27 mouse cellular contexts compared by ENCODE assay signal in the genomic region with DNA sequence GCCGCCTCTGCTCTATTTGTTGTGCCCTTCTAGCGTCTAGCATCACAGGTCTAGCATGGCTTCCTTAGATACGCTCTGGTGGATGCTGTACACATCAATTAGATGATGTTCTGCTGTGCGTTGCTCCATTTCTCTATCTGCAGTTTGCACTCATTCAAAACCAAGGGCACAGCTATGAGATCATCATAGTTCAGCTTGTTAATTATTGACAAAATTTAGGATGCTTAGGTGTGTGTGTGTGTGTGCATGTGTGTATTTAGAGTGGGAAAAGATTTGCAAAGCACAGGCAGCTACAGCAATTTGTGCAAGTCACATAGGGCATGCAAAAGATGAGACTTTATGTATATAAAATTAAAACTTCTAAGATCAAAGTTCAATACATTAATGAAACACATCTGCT. TPM values are rescaled to one million over a fixed set of nuclear protein-coding genes. Genes with fewer than 3 reads are reported as not detected.
A peak's percentile ranks its signal among the peaks of the same experiment; 100 is the strongest.
DNase-seq lines count a peak whose midpoint lies in the region; ATAC-seq and TF ChIP-seq lines count a peak whose summit lies in the region.
"Had no signal": no experiment of that assay in that cellular context is flagged by ENCODE, and none has a peak within 500 bp of the region (broad histone marks: within the 10 kb centered on the region; RNA-seq: fewer than 3 reads in every experiment).

No protein-coding gene starts in this region.

- DNase-seq in liver, adult 2 months (ENCODE audit: extremely low read depth, low read depth, low spot score): peak; percentile 60
- DNase-seq in liver, embryonic 11.5 days (ENCODE audit: low spot score): no peak
- no peak for DNase-seq in liver, postnatal 0 days
- DNase-seq in liver: no peak
- DNase-seq: adrenal gland, adult 2 months; adrenal gland, adult 8-10 months; adrenal gland, postnatal 10 days; adrenal gland, postnatal 14 days; adrenal gland, postnatal 25 days; adrenal gland, postnatal 36 days; B cell, adult 2 months; cerebellum, adult 11 months; cerebellum, adult 11-12 months; cerebellum, adult 18-20 months had no signal

- H3K36me3 ChIP-seq in liver, adult 2 months (ENCODE audit: control insufficient read depth, insufficient read depth, low read length): no peaks in the 10 kb centered on the region
- no peaks in the 10 kb centered on the region for H3K36me3 ChIP-seq in liver, embryonic 11.5 days (ENCODE audit: control insufficient read depth, insufficient read depth, low read length)
- no peaks in the 10 kb centered on the region for H3K36me3 ChIP-seq in liver, embryonic 16.5 days (ENCODE audit: control insufficient read depth, insufficient read depth)
- no peaks in the 10 kb centered on the region for H3K36me3 ChIP-seq in liver, embryonic 12.5 days
- H3K36me3 ChIP-seq in liver, postnatal 0 days (replicated peaks; ENCODE audit: insufficient read depth, low read length): no peaks in the 10 kb centered on the region
- H3K36me3 ChIP-seq: G1E had no signal

- whole genome bisulfite sequencing in liver, adult 2 months: 55% methylated on average over 4 of the region's 4 CpGs
- 73% methylated on average over 4 of the region's 4 CpGs for WGBS in liver, embryonic 11.5 days
- WGBS in liver, embryonic 16.5 days (ENCODE audit: insufficient replicate concordance): 63% methylated on average over 4 of the region's 4 CpGs
- WGBS in liver, embryonic 12.5 days (ENCODE audit: insufficient replicate concordance): 64% methylated on average over 4 of the region's 4 CpGs
- 61% methylated on average over 4 of the region's 4 CpGs for WGBS in liver, postnatal 0 days (ENCODE audit: insufficient replicate concordance)

- H3K4me3 ChIP-seq in liver, adult 2 months (ENCODE audit: insufficient read depth, low read depth, low read length): no peak overlapping the region
- H3K4me3 ChIP-seq in liver, embryonic 11.5 days (ENCODE audit: low read depth, low read length): no peak overlapping the region
- no peak overlapping the region for H3K4me3 ChIP-seq in liver, embryonic 16.5 days (ENCODE audit: low read depth, low read length)
- H3K4me3 ChIP-seq in liver, embryonic 12.5 days: no peak overlapping the region
- no peak overlapping the region for H3K4me3 ChIP-seq in liver, postnatal 0 days (ENCODE audit: low read depth, low read length)

- no peaks in the 10 kb centered on the region for H3K9me3 ChIP-seq in liver, embryonic 11.5 days (ENCODE audit: control insufficient read depth, low read length)
- no peaks in the 10 kb centered on the region for H3K9me3 ChIP-seq in liver, embryonic 16.5 days (replicated peaks; ENCODE audit: control insufficient read depth, low read length)
- no peaks in the 10 kb centered on the region for H3K9me3 ChIP-seq in liver, embryonic 12.5 days (replicated peaks)
- H3K9me3 ChIP-seq in liver, postnatal 0 days (ENCODE audit: low read length): no peaks in the 10 kb centered on the region
- H3K9me3 ChIP-seq: G1E had no signal

- H3K27me3 ChIP-seq in liver, adult 2 months (ENCODE audit: control insufficient read depth, insufficient read depth, low read length): no peaks in the 10 kb centered on the region
- H3K27me3 ChIP-seq in liver, embryonic 11.5 days (replicated peaks; ENCODE audit: control insufficient read depth, insufficient read depth, low read length): no peaks in the 10 kb centered on the region
- no peaks in the 10 kb centered on the region for H3K27me3 ChIP-seq in liver, embryonic 16.5 days (ENCODE audit: control insufficient read depth, insufficient read depth, low read depth, low read length)
- H3K27me3 ChIP-seq in liver, embryonic 12.5 days (replicated peaks): peaks cover 5% of the 10 kb centered on the region; the same call in 1 of the 2 replicates
- H3K27me3 ChIP-seq in liver, postnatal 0 days (ENCODE audit: insufficient read depth, low read length): no peaks in the 10 kb centered on the region
- H3K27me3 ChIP-seq: Patski had no signal

- no peaks in the 10 kb centered on the region for H3K4me1 ChIP-seq in liver, adult 2 months (ENCODE audit: control insufficient read depth, insufficient read depth, low read length)
- H3K4me1 ChIP-seq in liver, embryonic 11.5 days (replicated peaks; ENCODE audit: control insufficient read depth, insufficient read depth, low read length): no peaks in the 10 kb centered on the region
- H3K4me1 ChIP-seq in liver, embryonic 16.5 days (ENCODE audit: control insufficient read depth, low read depth, low read length): no peaks in the 10 kb centered on the region
- peaks cover 6% of the 10 kb centered on the region; the same call in 1 of the 2 replicates for H3K4me1 ChIP-seq in liver, embryonic 12.5 days
- no peaks in the 10 kb centered on the region for H3K4me1 ChIP-seq in liver, postnatal 0 days (ENCODE audit: insufficient read depth)

- TF ChIP-seq POLR2A in liver, adult 2 months (IDR thresholded peaks at IDR 0.05; ENCODE audit: extremely low read depth, insufficient read depth, low read length): no peak

- no peak for TF ChIP-seq CTCF in liver, adult 2 months (IDR thresholded peaks at IDR 0.05; ENCODE audit: low read depth, low read length)
- TF ChIP-seq CTCF in liver, postnatal 0 days (IDR thresholded peaks at IDR 0.05; ENCODE audit: low read depth): no peak

- H3K79me2 ChIP-seq in liver, adult 2 months (ENCODE audit: control insufficient read depth, insufficient read depth, low read length): no peaks in the 10 kb centered on the region

- no peak overlapping the region for H3K4me2 ChIP-seq in liver, embryonic 11.5 days
- H3K4me2 ChIP-seq in liver, embryonic 16.5 days (ENCODE audit: low read depth, low read length): no peak overlapping the region
- H3K4me2 ChIP-seq in liver, embryonic 12.5 days: no peak overlapping the region
- H3K4me2 ChIP-seq in liver, postnatal 0 days (ENCODE audit: low read depth, low read length): no peak overlapping the region

- no peak for TF ChIP-seq EP300 in liver, postnatal 0 days (IDR thresholded peaks at IDR 0.05; ENCODE audit: low read depth)

- no peak overlapping the region for H3K9ac ChIP-seq in liver, adult 2 months (ENCODE audit: low read depth, low read length)
- H3K9ac ChIP-seq in liver, embryonic 11.5 days (ENCODE audit: low read depth, low read length): no peak overlapping the region
- no peak overlapping the region for H3K9ac ChIP-seq in liver, embryonic 16.5 days (ENCODE audit: low read depth, low read length)
- no peak overlapping the region for H3K9ac ChIP-seq in liver, embryonic 12.5 days
- no peak overlapping the region for H3K9ac ChIP-seq in liver, postnatal 0 days (replicated peaks)

- no peak for ATAC-seq in liver, embryonic 11.5 days (replicated peaks; ENCODE audit: low FRiP score)
- 0 out of 2 replicates have a peak, but pooled peaks have one; percentile 24 for ATAC-seq in liver, embryonic 16.5 days (ENCODE audit: low read depth)
- no peak for ATAC-seq in liver, embryonic 12.5 days
- ATAC-seq in liver, postnatal 0 days: peak; percentile 84
- ATAC-seq: activated CD4-positive, CD25-positive, alpha-beta regulatory T cell, adult 4 months; CD4-positive, CD25-positive, alpha-beta regulatory T cell, adult 4 months; Patski had no signal

- no peak overlapping the region for H3K27ac ChIP-seq in liver, adult 2 months (replicated peaks; ENCODE audit: insufficient read depth, low read depth, low read length)
- no peak overlapping the region for H3K27ac ChIP-seq in liver, embryonic 11.5 days (ENCODE audit: low read depth, low read length)
- no peak overlapping the region for H3K27ac ChIP-seq in liver, embryonic 16.5 days (ENCODE audit: low read length)
- no peak overlapping the region for H3K27ac ChIP-seq in liver, embryonic 12.5 days
- no peak overlapping the region for H3K27ac ChIP-seq in liver, postnatal 0 days (ENCODE audit: low read depth)

RNA-seq across cellular contexts. Expression of gene Mprip, which starts 12.0 kb away (rescaled TPM):
- 29.0 and 32.6 TPM in 2 replicates for total RNA-seq in liver, adult 2 months (2014; rRNA removed)
- polyA plus RNA-seq in liver, adult 2 months (2012; rRNA removed): 36.7 and 58.4 TPM in 2 replicates
- 44.9 and 46.7 TPM in 2 replicates for polyA plus RNA-seq in liver, embryonic 11.5 days (2014; fragmentation: Nextera tagmentation; extraction: Ambion mirVana)
- polyA plus RNA-seq in liver, embryonic 16.5 days (2015; fragmentation: Nextera tagmentation; extraction: Ambion mirVana): 5.7 and 6.6 TPM in 2 replicates
- polyA plus RNA-seq in liver, embryonic 12.5 days (2016; fragmentation: Nextera tagmentation; extraction: Ambion mirVana): 36.4 and 38.5 TPM in 2 replicates
- polyA plus RNA-seq in liver, postnatal 0 days (2015; fragmentation: Nextera tagmentation; extraction: Ambion mirVana): 14.2 and 14.3 TPM in 2 replicates

RNA-seq across cellular contexts. Expression of gene Olfr223, which starts 56.0 kb away (rescaled TPM):
- total RNA-seq in liver, adult 2 months (2014; rRNA removed): not detected in 2 replicates
- not detected in 2 replicates for polyA plus RNA-seq in liver, adult 2 months (2012; rRNA removed)
- polyA plus RNA-seq in liver, embryonic 11.5 days (2014; fragmentation: Nextera tagmentation; extraction: Ambion mirVana): not detected in 2 replicates
- polyA plus RNA-seq in liver, embryonic 16.5 days (2015; fragmentation: Nextera tagmentation; extraction: Ambion mirVana): not detected in 2 replicates
- polyA plus RNA-seq in liver, embryonic 12.5 days (2016; fragmentation: Nextera tagmentation; extraction: Ambion mirVana): not detected in 2 replicates
- polyA plus RNA-seq in liver, postnatal 0 days (2015; fragmentation: Nextera tagmentation; extraction: Ambion mirVana): not detected in 2 replicates
- total RNA-seq: adrenal gland, adult 18-20 months; adrenal gland, adult 2 months; adrenal gland, adult 8-10 months; adrenal gland, postnatal 10 days; adrenal gland, postnatal 14 days; adrenal gland, postnatal 25 days; adrenal gland, postnatal 36 days; adrenal gland, postnatal 4 days; CH12.LX; ES-E14; G1E; MEL had no signal
- polyA plus RNA-seq: activated CD4-positive, CD25-positive, alpha-beta regulatory T cell, adult 4 months; adrenal gland, adult 2 months; brain, embryonic 14.5 days; C2C12; CD4-positive, CD25-positive, alpha-beta regulatory T cell, adult 4 months; G1E; Patski had no signal

Comparison
In these comparisons a context has a peak if more than half of its experiments do, and no peak if none do; other contexts are left out.
1. ATAC-seq: peak in liver, embryonic 16.5 days (single experiment) and liver, postnatal 0 days (single experiment); none in liver, embryonic 11.5 days (single experiment) and liver, embryonic 12.5 days (single experiment).